Mouse (Mus musculus): ENCODE results near the gene Zfp423. TPM values are rescaled to one million over a fixed set of nuclear protein-coding genes. Genes with fewer than 3 reads are reported as not detected.

Gene Zfp423
- total RNA-seq, 2 experiments from 2014 or later = 9.1 to 14.5 TPM

DNA sequence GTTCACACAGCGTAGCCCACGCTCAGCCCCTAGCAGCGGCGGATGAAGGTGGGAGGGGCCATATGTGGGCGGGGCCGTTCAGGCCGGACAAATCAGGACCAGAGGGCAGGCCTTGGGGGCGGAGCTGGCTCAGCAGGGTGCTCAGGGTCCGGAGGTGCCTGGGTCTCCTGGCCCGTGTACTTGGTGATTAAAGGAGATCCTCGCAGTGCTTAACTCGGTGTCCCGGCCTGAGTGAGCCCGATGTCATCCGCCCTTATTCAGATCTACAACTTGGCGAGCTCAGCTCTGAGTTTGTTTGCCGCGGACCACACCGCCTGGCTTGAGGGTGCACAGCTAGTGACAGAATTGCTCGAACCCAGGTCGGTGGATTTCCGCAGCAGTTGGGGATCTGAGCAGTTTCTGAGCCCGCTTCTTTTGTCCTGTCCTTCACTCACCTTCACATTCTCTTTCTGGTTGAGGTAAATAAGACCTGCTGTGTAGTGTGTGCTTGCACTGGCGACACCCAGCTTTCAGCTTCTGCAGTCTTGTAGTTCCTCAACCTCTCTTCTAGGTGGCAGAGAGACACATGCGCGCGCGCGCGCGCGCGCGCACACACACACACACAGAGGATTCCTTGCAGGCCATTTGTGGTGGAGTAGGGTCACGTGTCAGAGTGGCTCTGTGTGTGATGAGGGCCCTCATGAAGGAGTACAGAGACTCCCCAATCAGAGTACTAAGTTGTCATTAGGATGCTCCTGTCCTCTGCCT, 302.7 kb downstream of the Zfp423 start:
- intact Hi-C loops (cut with DNase I) = no loop called here
- DNase-seq = peak; percentile 74 to 76

DNA sequence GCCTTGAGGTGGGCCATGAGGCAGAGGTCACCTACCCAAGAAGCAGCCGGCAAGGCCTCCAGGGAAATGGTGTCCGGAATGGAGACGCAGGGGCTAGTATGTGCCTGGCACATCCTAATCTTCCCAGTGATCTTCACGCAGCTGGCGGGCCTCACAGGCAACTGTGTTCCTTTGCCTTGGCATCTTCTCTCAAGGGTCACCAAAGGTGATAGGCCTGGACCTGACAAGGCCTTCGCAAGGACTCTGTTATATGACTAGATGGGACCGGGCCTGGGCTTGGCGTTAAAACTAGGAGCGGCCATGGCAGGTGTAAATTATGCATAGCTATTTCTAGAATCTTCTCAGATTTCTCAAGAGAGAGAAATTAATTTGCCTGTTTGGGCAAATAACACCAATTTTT, 303.4 kb downstream of the Zfp423 start:
- DNase-seq = no peak
- intact Hi-C loops (cut with DNase I) = no loop called here

DNA sequence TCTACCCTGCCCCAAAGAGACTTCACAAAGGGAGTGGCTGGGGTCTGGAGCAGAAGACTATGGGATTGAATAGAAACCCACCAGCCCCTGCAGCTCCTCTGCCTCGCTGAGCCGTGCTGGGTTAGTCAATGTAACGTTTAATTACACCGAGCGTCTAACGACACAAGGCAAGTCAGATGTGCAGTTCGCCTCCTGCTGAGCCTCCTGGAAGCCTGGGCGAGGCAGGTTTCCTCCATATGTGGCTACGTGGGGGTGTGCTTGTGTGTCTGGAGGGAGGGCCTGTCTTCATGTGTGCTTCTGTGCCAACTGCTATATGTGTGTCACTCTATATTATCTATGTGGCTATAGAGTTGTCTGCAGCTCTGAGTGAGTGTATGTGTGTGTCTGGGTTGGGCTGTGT, 311.6 kb downstream of the Zfp423 start:
- intact Hi-C loops (cut with DNase I) = no loop called here
- DNase-seq = no peak

DNA sequence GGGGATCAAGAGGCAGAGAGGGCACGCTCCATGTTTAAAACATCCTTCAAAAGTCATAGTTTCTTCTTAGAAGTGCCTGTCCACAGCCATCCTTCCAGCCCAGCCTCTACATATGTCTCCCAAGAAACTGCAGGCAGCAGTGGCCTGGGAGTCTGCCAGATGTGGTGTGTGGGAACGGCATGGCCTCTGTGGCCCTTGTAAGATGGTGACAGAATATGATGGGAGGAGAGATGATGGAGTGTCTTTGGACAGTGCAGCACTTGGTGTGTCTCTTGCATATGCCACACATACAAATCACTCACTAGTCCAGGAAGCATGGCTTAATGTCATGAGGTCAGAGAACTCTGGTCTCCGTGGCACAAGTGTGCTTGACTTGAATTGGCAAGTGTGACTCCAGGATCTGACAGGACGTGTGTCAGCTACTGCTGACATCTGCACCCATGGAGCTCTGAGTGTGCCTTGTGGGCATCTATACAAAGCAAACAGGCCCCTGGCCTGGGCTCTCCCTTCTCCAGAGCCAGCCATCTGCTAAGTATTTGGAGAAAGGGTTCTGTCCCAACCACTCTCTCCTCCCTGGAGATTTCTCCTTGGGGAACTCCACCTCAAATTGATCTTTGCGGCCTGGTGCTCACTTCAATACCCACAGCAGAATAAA, 313.4 kb downstream of the Zfp423 start:
- intact Hi-C loops (cut with DNase I) = no loop called here
- DNase-seq = no peak

DNA sequence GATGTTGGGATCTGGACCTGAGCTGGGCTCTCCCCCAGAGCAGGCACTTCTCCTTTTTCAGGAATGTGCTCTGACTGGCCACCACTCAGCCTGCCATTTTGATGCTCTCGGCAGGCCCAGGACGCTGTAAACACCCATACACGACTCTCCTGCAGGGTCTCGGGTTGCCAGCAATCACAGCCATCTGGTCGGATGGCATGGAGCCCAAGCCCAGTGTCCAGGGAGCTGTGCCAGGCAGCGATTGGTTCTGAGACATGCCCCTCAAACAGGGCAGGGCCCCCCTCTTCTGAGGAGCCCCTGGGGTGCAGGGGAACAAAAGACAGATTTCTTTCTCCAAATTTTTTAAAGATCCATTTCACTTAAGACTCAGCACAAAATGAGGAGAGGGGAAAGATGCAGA, 314.0 kb downstream of the Zfp423 start:
- intact Hi-C loops (cut with DNase I) = no loop called here
- no peak for DNase-seq

DNA sequence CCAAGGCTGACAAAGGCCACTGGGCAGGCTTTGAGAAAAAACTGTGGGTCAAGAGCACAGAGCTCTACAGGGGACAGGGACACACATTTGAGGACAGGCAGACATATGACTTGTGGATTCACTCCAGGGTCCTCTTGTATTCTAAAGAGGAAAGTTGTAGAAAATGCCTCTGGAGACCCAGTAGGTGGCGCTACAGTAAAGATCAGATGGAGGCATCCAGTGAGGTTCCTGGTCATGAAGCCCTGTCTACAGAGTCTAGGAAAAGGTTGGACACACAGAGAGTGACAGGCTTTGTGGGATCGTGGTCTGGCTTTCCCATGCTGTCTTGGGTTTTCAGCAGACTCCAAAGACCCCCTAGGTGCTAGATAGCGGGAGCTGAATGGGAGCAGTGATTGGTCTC, 318.5 kb downstream of the Zfp423 start:
- intact Hi-C loops (cut with DNase I) = loop anchor here (2.0 kb wide), 1 partner anchor 382 kb away; no protein-coding TSS in a partner anchor
- DNase-seq = peak; percentile 29 to 53

DNA sequence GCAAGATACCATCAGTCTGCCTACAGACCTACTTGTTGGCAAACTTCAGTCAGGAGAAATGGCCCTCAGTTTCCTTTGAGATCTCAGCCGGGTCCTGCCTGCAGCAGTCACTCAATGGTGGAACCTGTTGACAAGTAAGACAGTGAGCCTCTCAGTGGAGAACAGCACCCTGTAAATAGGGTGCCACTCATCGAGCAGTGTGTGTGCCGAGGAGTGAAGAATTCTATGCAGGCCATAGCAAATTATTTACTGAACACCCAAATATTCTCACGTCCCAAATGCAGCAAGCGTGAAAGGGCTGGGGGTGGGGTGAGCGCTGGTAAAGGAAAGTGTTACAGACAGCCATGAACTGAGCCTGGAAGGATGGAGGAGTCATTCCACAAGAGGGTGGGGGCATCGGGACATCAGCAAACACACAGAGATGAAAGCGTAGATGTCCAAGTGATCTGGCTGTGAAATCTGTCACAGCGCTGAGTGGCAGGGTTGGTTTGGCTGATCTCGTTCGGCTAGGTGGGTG, 323.1 kb downstream of the Zfp423 start:
- intact Hi-C loops (cut with DNase I) = no loop called here
- DNase-seq = no peak

DNA sequence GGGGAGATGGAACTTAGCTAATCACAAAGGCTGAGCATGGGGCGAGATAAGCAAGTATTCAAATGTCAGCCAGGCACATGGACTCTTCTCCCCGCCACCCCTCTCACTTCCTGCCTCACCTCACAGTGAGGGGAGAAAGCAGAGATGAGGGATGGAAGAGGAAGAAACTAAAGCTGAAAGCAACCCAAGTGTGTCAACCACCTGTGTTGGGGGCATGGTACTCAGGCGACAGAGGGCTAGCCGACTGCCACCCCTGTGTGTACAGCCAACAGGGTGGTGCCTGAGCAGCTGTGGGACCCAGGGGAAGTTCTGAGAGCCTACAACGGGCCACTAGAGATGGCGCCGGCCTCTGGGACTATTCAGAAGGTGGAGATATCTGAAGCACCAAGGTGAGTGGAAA, 327.6 kb downstream of the Zfp423 start:
- intact Hi-C loops (cut with DNase I) = no loop called here
- no peak for DNase-seq

DNA sequence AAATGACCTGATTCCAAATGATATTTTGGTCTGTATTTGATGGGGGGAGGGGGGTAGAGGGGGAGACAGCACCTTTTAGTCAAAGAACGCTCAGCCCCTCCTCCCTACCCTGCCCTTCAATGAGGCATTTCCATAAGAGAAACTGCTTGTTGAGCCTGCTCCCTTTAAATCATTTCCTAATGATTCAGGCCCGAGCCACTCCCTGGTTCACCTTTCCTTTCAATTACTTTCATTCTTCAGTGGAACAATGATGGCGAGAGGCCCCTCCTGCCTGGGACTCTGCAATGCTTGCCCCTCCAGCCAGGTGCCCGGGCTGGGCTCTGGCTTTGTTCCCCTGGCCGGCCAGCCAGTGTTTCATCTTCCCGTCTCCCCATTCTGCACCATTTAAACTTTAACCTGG, 329.7 kb downstream of the Zfp423 start:
- no peak for DNase-seq
- intact Hi-C loops (cut with DNase I) = no loop called here

DNA sequence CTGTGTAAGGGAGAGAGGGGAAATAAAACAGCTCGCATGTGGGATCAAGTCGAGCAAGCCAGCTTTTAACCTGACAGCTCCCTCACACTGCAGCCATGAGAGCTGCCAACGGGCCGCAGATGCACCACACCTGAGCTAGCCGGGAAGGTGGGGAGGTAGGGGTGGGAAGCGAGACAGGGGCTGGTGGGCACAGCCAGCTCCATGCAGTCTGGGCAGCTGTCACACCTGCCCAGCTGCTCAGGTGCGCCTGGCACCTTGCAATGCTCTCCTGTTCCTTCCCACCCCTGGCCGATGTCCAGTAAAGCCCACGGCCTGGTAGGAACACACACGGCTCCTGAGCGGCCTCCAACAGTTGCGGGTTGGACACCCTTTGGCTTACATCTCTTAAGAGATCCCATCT, 338.2 kb downstream of the Zfp423 start:
- DNase-seq = no peak
- intact Hi-C loops (cut with DNase I) = no loop called here

DNA sequence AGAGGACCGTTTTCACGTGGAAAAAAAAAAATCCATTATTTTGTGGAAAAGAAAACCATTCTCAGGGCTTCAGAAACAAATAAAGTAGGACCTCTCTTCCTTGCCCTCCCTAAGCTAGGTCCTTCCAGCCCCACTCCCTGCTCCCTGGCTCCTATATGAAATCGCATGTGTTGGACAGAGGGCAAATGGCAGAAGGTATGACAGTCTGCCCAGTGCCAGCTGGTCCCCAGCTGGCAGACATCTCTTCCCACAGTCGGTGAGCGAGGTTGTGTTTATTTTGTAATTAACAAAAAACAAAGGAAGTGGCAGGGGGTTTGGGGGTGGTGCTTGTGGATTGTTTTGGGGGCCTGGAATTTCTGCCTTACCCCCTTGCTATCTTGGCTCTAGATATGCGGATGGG, 339.2 kb downstream of the Zfp423 start:
- DNase-seq = no peak

DNA sequence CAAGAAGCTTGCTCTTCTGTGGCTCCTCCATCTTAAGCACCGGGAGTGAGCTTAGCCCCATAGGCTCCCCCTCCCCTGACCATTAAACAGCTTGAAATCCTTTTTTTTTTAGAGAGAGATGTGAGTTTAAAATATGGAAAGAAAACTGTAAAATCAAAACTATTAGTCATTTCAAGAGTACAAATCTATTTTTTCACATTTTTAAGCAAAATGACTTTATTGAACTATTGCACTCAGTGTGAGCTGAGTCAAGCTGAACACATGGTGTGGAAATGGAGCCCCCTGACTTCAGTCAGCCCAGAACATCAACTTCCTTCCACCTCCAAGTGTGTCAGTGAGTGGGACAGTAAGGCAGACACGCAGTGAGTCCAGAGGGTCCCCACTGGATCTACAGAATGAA, 339.9 kb downstream of the Zfp423 start:
- no peak for DNase-seq
- intact Hi-C loops (cut with DNase I) = no loop called here

More for the DNA sequence above, 339.2 kb downstream of the Zfp423 start:
- intact Hi-C loops (cut with DNase I) = no loop called here

DNA sequence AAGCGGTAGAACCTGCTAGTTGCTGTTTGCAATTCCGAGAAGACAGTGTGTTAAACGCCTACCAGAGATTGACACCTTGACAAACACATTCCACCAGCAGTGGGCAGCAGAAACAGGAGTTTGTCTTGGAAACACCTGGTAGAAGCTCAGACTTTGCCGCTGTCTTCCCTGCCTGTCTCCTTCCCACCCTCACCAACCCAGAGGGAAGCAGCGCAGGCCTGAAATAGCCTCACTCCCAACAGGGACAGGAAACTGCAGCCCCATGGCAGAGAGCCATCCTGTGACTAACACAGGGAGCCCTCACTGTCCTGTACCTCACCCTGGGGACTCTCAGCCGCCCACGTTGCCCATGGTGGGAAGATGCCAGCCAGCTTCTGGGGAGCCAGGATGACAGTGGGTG, 340.3 kb downstream of the Zfp423 start:
- intact Hi-C loops (cut with DNase I) = no loop called here
- DNase-seq = peak; percentile 34 to 44

DNA sequence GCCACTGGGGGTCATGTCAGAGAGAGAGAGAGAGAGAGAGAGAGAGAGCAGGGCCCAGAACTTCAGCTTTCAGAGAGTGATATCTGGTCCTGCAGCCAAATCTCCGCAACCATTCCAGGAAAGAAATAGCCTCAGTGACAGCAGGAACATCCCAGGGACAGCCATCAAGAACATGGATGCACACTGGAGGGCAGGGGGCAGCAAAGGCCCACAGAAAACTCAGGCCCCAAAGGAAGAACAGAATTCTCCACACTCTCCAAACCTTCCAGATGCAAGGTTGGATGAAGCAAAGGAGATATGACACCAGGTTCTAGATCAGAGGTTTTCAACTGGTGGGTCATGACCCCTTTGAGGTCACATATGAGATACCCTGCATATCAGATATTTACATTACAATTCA, 345.7 kb downstream of the Zfp423 start:
- intact Hi-C loops (cut with DNase I) = no loop called here
- no peak for DNase-seq

Other genes starting within 250 kb of the Zfp423 start
- gene Cnep1r1, start 159.2 kb upstream of the Zfp423 start, total RNA-seq (2021) = 10 to 100 TPM; 27.4 to 31.6 TPM
- 10 to 100 TPM; 21.1 to 24.3 TPM for gene Heatr3, start 178.3 kb upstream of the Zfp423 start, total RNA-seq (2021)
- gene Tent4b, start 239.6 kb upstream of the Zfp423 start, total RNA-seq (2021) = 10 to 100 TPM; 15.7 to 19.4 TPM